Mouse (Mus musculus) stomach, embryonic 15.5 days (tissue): ENCODE data around the gene Psors1c2. TPM values are rescaled to one million over a fixed set of nuclear protein-coding genes. Genes with fewer than 3 reads are reported as not detected.

Source experiments
- ATAC-seq: fragments of 200-750 bp; cut with Nextera tagmentation; 2 replicates; pipeline ENCODE4 v1.8.0; 2017; ENCODE audit warnings: low read depth, moderate number of reproducible peaks, moderate TSS enrichment; ENCODE audit not compliant: insufficient read depth, low FRiP score
- H3K27ac ChIP-seq: fragments of 300-500 bp; sonication (generic); 2 replicates; pipeline ENCODE4 v1.5.1; 2015; ENCODE audit warnings: mild to moderate bottlenecking, inconsistent platforms
- H3K27me3 ChIP-seq: fragments of 300-500 bp; sonication (generic); replicated peaks from 2 replicates; pipeline ENCODE4 v1.6.1; 2015; ENCODE audit warnings: inconsistent platforms
- H3K36me3 ChIP-seq: fragments of 300-500 bp; sonication (generic); 2 replicates; pipeline ENCODE4 v1.6.1; 2015; ENCODE audit warnings: inconsistent platforms
- H3K4me1 ChIP-seq: fragments of 300-500 bp; sonication (generic); 2 replicates; pipeline ENCODE4 v1.6.1; 2015; ENCODE audit warnings: inconsistent platforms
- H3K4me2 ChIP-seq: fragments of 300-500 bp; sonication (generic); 2 replicates; pipeline ENCODE4 v1.6.1; 2015; ENCODE audit warnings: mild to moderate bottlenecking, inconsistent platforms
- H3K4me3 ChIP-seq: fragments of 300-500 bp; sonication (generic); replicated peaks from 2 replicates; pipeline ENCODE4 v1.5.1; 2015; ENCODE audit warnings: inconsistent platforms
- H3K9ac ChIP-seq: fragments of 300-500 bp; sonication (generic); 2 replicates; pipeline ENCODE4 v1.6.1; 2015; ENCODE audit warnings: inconsistent platforms
- H3K9me3 ChIP-seq: fragments of 300-500 bp; sonication (generic); 2 replicates; pipeline ENCODE4 v1.6.1; 2016; ENCODE audit warnings: inconsistent platforms
- WGBS: fragments of 180-500 bp; shearing (Covaris S2); methylation state at CpG from one replicate; pipeline ENCODE4 v1.1.7; 2015; 5-methylcytosine and 5-hydroxymethylcytosine counted together
- polyA plus RNA-seq: library from polyadenylated mRNA; unstranded; fragments of >200 nt; fragmentation: Nextera tagmentation; extraction: Ambion mirVana; gene quantifications from 2 replicates; pipeline ENCODE4 v1.2.1, GENCODE M21; 2015

Psors1c2 gene
- polyA plus RNA-seq, 1 experiment from 2014 or later: 0.74 TPM

DNA sequence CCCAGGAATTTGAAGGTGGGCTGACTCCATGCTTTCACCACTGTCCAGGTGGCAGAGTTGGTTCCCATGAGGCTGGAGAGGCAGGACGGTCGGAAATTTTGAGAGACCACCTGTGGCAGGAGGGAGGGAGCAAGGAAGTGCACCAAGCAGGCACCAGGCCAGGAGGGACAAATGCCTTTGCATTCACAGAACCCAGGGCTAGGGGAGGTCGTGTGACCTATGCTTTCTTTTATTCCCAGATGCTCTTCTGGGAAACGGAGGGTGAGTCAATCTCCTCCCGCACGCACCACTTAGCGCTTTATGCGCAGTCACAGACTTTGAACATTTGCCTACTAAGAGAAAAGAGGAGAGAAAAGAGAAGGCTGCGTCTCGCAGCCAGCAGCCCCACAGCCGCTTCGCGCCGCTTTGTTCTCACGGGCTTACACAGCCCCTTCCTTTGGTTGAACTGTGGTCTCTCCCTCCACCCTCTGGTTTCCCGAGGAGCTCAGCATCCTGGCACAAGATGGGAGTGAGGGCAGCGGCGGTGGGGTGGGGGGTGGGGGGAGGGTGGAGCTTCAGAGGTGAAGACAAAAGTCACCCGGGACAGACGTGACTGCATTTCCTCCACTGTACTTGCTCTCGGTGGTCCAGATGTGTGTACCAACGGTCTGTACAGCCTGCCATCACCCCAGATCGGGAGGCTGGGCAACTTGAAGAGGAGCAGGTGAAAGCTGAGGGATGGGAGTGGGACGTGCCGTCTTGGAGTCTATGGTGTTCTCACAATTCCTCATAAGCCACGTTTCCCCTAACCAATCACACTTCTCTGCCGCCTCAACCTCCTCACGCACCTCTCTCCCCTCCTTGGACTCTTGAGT, 36.3 kb downstream of the Psors1c2 start:
- Histone ChIP-seq H3K27me3 (peaks cover 18% of the 10 kb centered on the region), H3K4me2 (peak overlapping the region; percentile 50), H3K9ac (no peak overlapping the region), H3K27ac (no peak overlapping the region), H3K4me3 (peak overlapping the region; percentile 23), H3K36me3 (no peaks in the 10 kb centered on the region), H3K9me3 (no peaks in the 10 kb centered on the region), H3K4me1 (peaks cover 13% of the 10 kb centered on the region)
- peak; percentile 10; the same call in 1 of the 2 replicates for ATAC-seq
- WGBS: 5% methylated on average over 28 of the region's 28 CpGs

DNA sequence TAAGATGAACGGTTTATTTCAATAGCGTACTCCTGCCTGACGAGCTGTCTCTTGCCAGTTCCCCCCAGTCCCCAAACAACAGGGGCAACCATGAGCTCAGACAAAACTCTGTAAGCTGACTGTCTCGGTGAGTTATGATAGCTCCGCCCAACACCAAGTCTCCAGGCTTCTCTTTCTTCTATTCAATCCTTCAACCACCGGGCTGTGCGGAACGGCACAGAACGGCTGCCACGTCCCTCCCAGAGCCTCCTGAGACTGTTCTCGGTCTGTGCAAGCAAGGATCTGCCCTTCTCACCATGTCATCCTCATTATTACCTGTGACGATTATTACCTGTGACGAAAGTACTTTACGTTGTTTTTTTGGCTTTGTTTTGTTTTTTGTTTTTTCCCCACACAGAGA, 37.8 kb downstream of the Psors1c2 start:
- 67% methylated on average over 14 of the region's 14 CpGs for WGBS
- H3K9me3 ChIP-seq: no peaks in the 10 kb centered on the region
- peaks cover 18% of the 10 kb centered on the region for H3K27me3 ChIP-seq
- no peak overlapping the region for H3K4me2 ChIP-seq
- H3K4me1 ChIP-seq: peaks cover 13% of the 10 kb centered on the region
- H3K27ac ChIP-seq: no peak overlapping the region
- no peak overlapping the region for H3K4me3 ChIP-seq
- no peak for ATAC-seq
- H3K36me3 ChIP-seq: no peaks in the 10 kb centered on the region
- no peak overlapping the region for H3K9ac ChIP-seq

DNA sequence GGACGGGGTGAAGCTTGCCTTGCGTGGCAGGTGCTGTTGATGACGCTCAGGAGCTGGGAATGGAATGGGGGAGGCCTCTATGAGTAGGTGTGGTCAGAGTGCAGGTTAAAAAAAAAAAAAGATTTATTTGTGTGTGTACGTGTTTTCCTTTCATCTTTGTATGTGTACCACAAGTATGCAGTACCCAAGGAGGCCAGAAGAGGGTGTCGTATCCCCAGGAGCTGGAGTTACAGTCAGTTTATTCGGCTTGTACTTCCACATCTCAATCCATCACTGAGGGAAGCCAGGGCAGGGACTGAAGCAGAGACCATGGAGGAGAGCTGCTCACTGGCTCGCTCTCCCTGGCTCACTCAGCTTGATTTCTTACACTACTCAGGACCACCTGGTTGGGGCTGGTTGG, 38.5 kb downstream of the Psors1c2 start:
- Histone ChIP-seq H3K27ac (no peak overlapping the region), H3K36me3 (no peaks in the 10 kb centered on the region), H3K27me3 (peaks cover 18% of the 10 kb centered on the region), H3K4me1 (peaks cover 13% of the 10 kb centered on the region), H3K4me2 (no peak overlapping the region), H3K9ac (no peak overlapping the region), H3K9me3 (no peaks in the 10 kb centered on the region), H3K4me3 (no peak overlapping the region)
- 89% methylated on average over 7 of the region's 7 CpGs for WGBS
- no peak for ATAC-seq

DNA sequence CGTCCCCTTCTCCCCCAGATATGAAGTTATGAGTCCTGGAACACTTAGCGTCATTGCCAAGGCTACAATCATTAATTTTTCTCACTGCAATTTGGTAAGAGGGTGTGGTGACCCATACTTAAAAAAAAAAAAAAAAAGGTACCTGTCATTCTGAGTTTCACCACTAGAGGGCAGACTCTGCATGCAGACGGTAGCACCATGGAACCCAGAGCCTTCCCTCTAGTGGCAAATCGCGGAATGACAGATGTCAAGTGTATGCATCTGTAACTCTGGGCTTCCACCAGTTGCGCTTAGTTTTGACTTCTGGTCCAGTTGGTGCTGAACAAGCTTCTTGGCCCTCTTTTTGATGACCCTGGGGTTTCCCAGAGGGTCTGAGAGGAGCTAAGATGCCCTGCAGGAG, 45.2 kb downstream of the Psors1c2 start:
- ATAC-seq: no peak
- H3K4me3 ChIP-seq: no peak overlapping the region
- no peak overlapping the region for H3K27ac ChIP-seq
- H3K36me3 ChIP-seq: no peaks in the 10 kb centered on the region
- 20% methylated on average over 6 of the region's 6 CpGs for WGBS
- no peaks in the 10 kb centered on the region; the same call in 1 of the 2 replicates for H3K4me1 ChIP-seq
- no peaks in the 10 kb centered on the region for H3K27me3 ChIP-seq
- no peaks in the 10 kb centered on the region for H3K9me3 ChIP-seq
- no peak overlapping the region for H3K9ac ChIP-seq
- H3K4me2 ChIP-seq: no peak overlapping the region

DNA sequence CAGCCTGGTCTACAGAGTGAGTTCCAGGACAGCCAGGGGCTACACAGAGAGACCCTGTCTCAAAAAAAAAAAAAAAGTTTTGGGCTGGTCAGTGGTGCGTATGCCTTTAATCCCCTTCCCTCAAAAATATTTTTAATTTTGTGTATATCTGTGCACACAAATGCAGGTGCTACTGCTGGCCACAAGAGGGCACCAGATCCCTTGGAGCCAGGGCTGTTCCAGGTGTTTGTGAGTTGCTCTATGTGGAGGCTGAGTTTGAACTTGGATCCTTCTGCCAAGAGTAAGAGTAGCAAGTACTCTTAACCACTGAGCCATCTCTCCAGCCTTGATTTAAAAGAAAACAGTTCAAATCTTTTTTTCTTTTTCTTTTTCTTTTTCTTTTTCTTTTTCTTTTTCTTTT, 49.9 kb downstream of the Psors1c2 start:
- no peaks in the 10 kb centered on the region for H3K27me3 ChIP-seq
- H3K9me3 ChIP-seq: no peaks in the 10 kb centered on the region
- WGBS: 88% methylated on average over 1 of the region's 1 CpGs

More for the DNA sequence above, 49.9 kb downstream of the Psors1c2 start:
- Histone ChIP-seq H3K4me2 (no peak overlapping the region), H3K4me3 (no peak overlapping the region), H3K9ac (no peak overlapping the region), H3K4me1 (no peaks in the 10 kb centered on the region), H3K36me3 (no peaks in the 10 kb centered on the region), H3K27ac (no peak overlapping the region)
- ATAC-seq: no peak

Other genes starting within 250 kb of the Psors1c2 start
- gene H2-Q1, start 212.8 kb upstream of the Psors1c2 start, polyA plus RNA-seq: 0.92 and 1.4 TPM in 2 replicates
- gene H2-Q2, start 191.0 kb upstream of the Psors1c2 start, polyA plus RNA-seq: 15.1 and 21.0 TPM in 2 replicates
- 4.8 and 4.9 TPM in 2 replicates for gene H2-Q4, start 153.6 kb upstream of the Psors1c2 start, polyA plus RNA-seq
- 1.3 and 1.7 TPM in 2 replicates for gene H2-Q6, start 108.4 kb upstream of the Psors1c2 start, polyA plus RNA-seq
- gene H2-Q7, start 94.0 kb upstream of the Psors1c2 start, polyA plus RNA-seq: 4.8 and 5.6 TPM in 2 replicates
- 16.3 and 29.3 TPM in 2 replicates for gene H2-Q10, start 63.1 kb upstream of the Psors1c2 start, polyA plus RNA-seq
- gene Pou5f1, start 27.2 kb upstream of the Psors1c2 start, polyA plus RNA-seq: 0.13 TPM in 1 of 2 replicates, not detected in the other
- 76.2 and 78.4 TPM in 2 replicates for gene Tcf19, start 16.4 kb upstream of the Psors1c2 start, polyA plus RNA-seq
- 19.7 and 20.1 TPM in 2 replicates for gene Cchcr1, start 16.1 kb upstream of the Psors1c2 start, polyA plus RNA-seq
- 0.31 and 2.1 TPM in 2 replicates for gene Cdsn, start 18.9 kb downstream of the Psors1c2 start, polyA plus RNA-seq
- 10.2 and 36.1 TPM in 2 replicates for gene 2300002M23Rik, start 34.2 kb downstream of the Psors1c2 start, polyA plus RNA-seq
- gene Sfta2, start 68.3 kb downstream of the Psors1c2 start, polyA plus RNA-seq: 10.6 TPM in 2 replicates
- 0.62 and 0.89 TPM in 2 replicates for gene Gm9573, start 93.4 kb downstream of the Psors1c2 start, polyA plus RNA-seq
- 19.5 and 29.5 TPM in 2 replicates for gene Mucl3, start 110.5 kb downstream of the Psors1c2 start, polyA plus RNA-seq
- 18.6 and 21.5 TPM in 2 replicates for gene Vars2, start 134.4 kb downstream of the Psors1c2 start, polyA plus RNA-seq
- gene Gtf2h4, start 140.5 kb downstream of the Psors1c2 start, polyA plus RNA-seq: 36.3 and 39.9 TPM in 2 replicates
- gene Ddr1, start 171.4 kb downstream of the Psors1c2 start, polyA plus RNA-seq: 74.0 and 78.4 TPM in 2 replicates